Mouse (Mus musculus): ENCODE data around the gene Esp6.
"Not testable (repeated sequence)": the region's sequence is repeated elsewhere in the genome, so short reads cannot be mapped to it uniquely, and the experiment has no call there.

Esp6 gene

DNA sequence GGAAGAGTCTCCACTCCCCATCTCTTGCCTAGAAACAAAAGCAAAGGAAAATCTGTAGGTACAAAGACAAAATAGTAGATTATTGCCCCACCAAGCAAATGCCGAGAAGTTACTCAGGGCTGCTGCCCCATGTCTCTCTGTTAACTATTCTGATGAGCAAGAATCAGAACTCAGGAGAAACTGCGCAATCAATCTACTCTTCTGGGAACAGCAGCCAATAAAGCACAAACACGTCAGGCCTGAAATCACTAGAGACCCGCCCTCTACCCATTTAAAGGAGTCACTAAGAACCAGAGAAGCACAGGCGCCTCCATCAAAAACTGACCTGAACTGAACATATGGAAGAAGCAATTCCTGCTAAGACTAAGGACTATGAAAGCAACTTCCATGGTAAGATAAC is at the start of gene Esp6:
Esp6 (plus strand) TSS at position 301 of the 400 bp plus-strand sequence.
- no peak for DNase-seq (ENCODE audit: low spot score)

DNA sequence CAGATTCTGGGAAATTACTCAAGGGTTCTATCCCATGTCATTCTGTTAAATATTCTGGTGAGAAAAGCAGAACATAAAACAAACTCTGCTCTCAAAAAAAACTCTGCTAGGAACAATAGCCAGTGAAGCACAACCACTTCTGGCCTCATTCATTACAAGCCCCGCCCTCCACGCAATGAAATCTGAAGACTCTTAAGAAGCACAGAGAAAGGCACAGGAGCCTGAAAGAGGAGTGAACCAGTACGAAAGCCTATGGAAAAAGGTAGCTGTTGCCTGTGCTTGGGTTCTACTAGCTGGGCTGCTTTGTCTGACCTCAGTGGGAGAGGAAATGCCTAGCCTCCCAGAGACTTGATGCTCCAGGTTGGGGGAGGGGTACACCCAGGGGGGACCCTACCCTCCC is 41.5 kb upstream of the Esp6 start, which contains the start of gene Esp8:
Esp8 (plus strand) TSS at position 205 of the 400 bp plus-strand sequence.
- DNase-seq (ENCODE audit: low spot score), result no peak

DNA sequence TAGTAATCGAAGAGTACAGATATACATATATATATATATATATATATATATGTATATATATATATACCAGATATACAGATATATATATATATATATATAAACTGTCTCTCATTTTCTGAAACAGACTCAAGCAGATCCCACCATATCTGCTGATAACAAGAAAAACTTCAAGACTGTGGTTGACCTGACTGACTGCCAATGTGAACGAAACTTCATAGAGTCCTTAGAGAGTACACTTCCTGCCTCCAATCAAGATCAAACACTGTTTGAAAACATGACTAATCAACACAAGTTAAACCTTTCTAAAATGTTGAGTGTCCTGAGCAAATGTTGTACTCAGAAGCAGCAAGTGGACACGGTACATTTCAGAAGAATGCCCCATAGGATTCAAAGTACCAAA is 31.5 kb upstream of the Esp6 start:
- no peak for DNase-seq (ENCODE audit: low spot score)

DNA sequence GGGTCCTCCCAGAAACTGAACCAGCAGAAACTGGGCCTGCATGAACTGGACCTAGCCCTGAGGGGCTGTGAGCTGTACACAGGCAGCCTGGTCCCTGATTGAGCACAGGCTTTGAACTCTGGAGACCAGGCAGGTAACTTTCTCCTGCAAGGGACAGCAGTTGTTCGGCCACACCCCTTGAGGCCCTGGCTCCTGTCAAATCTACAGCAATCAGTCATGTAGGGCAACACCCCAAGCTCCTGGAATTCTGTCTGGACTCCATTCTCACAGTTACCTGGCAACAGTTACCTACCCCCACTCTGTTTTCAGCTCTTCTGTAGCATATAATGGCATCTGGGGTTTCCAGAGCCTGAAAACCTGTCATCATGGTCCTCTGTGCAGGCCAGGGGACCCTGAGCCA is 30.2 kb upstream of the Esp6 start:
- no peak for DNase-seq (ENCODE audit: low spot score)

DNA sequence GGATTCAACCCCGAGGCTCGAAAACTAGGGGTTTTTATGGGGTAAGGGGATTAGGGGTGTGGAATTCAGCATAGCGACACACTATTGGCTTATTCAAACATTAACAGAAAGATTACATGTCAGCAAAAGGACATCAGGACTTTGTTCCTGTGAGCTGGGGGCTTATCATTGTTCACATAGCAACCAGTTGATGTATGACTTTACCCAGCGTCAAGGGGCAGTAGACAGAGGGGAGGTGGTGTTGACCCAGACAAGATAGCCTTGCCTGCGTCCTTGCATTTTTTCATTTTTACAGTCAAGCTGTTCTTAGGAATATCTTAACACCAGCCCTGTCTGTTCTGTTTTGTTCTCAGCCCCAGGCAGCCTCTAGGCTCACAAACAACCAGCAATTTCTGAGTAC is 14.3 kb upstream of the Esp6 start:
- not testable (repeated sequence) for DNase-seq (ENCODE audit: low spot score)

DNA sequence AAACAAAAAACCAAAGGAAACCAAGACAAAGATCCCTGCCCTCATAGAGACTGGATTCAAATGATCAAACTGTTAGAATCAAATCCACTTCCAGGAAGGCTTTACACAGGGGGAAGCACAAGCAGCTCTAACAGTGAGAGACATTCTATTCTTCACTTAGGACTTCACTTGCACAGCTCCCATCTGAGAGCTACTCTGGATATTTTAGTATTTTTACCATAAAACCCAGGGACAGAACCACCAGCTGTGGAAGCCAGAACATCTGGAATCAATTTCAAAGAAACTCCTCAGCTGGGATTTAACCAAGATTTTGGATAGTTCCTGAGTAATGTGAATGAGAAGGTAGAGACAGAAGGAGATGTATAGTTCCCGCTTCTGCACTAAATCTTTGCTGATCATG is 7.8 kb upstream of the Esp6 start:
- no peak for DNase-seq (ENCODE audit: low spot score)

DNA sequence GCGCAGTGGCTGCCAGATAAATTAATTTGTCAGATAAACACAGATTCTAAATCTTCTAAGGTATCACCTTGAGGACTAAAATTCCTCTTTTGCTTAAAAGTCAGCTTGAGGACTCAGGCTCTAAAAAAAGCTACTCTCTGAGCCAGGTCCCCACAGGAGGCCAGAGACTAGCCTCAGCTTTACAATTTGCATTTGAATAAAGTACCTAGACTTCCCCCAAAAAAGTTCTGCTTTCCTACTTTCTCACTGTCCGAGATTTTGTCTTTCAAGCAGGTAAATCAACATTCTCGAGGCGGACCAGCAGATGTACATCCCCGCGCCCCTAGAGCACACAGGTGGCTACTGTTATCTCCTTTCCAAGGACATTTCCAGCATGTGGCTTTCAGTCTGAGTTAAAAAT is 22.6 kb downstream of the Esp6 start:
- not testable (repeated sequence) for DNase-seq (ENCODE audit: low spot score)

DNA sequence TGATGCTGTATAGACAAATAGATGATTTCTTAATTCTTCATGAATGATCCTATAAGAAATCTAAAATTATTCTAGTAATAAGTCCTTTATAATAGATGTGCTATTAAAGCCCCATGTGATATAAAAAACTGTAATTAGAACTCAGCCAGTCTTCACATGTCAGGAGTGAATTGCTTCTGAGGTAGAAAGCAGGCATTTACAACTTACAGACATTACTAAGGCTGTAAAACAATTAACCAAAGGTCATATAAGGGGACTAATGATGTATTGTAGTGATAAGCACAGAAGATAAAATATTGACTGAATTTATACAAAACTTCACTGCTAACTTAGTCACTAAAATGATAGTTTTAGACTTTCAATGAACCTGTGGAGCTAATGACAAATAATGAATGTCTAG is 30.0 kb downstream of the Esp6 start:
- no peak for DNase-seq (ENCODE audit: low spot score)

DNA sequence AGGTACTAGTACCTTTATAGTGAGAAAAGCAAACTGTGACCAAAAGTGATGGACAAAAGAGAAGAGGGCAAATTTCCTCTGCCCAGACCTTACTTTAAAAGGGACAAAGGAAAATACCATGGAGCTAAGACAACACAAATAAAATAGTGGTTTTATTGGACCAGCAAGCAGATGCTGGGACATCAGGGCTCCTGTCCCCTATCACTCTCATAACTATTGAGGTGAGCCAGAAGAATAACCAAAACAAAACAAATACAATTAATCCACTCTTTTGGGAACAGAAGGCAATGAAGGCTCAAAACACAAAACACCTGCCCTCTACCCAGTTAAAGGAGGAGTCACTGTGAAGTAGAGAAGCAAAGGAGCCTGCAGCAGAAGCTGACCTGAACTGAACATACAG is 37.0 kb downstream of the Esp6 start, which contains the start of gene Esp4:
Esp4 (plus strand) TSS at position 301 of the 400 bp plus-strand sequence.
- DNase-seq (ENCODE audit: low spot score), result no peak
